Mouse (Mus musculus) liver, adult 2 months (tissue): ENCODE results near the gene Fam205a1.

Experiments used
- CTCF ChIP-seq: fragments of 200-500 bp; IDR thresholded peaks from 2 replicates; pipeline ENCODE4 v1.5.1; 2011; ENCODE audit warnings: low read depth, low read length, control low read depth
- POLR2A ChIP-seq: fragments of 200-500 bp; IDR thresholded peaks from 2 replicates; pipeline ENCODE4 v1.6.1; 2011; ENCODE audit warnings: low read length, control low read depth; ENCODE audit not compliant: insufficient read depth; ENCODE audit errors: extremely low read depth

- TF ChIP-seq CTCF: no peak
- no peak for TF ChIP-seq POLR2A
These were observed 26.9 kb upstream of the Fam205a1 start for GRCm38 (mm10) chr4:42880677-42880948.
